Mouse (Mus musculus): Measurements from ENCODE around the gene 2510039O18Rik.

2510039O18Rik gene

DNA sequence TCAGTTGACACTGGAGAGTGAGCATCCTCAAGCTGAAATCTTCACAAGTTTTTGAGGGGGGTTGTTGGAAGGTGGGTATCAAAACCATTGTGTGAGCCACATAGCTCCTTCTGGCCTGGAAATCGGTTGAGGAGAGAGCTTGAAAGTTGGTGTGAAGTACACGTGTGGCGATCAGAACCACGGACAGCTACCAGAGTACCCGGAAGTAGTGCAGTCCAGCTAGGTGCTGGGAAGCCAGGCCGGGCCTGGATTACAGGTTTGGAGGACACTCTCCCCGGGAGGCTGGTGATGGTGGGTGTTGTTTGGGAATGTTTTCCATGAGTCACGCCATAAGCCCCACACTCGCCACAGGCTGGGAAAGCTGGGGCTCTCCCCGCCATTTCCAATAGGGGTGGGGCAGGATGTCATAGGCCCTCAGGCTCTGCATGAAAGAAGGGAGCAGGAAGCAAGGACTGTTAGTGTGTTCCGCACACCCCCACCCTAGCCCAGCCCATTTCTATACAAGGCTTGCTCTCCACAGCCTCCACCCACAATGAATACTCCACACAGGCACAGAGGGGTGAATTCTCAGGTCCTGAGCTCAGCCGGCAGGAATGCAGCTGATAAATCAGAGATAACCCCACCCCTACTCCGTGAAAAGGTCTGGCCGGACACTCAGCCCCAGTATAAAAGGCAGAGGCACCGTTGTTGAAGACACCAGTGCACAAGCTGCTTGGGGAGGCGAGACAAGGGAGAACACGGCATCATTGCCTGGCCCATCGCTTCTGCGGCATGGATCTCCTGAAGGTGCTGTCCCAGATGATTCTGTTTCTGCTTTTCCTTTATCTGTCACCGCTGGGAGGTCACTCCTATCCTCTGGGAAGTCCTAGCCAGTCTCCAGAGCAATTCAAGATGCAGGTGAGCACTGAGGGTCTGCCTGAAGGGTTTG is 44.8 kb downstream of the 2510039O18Rik start, which contains the start of gene Nppb:
Nppb (plus strand) TSS at position 584 of the 928 bp plus-strand sequence.
- no peak for DNase-seq (ENCODE audit: low read depth, low spot score)

DNA sequence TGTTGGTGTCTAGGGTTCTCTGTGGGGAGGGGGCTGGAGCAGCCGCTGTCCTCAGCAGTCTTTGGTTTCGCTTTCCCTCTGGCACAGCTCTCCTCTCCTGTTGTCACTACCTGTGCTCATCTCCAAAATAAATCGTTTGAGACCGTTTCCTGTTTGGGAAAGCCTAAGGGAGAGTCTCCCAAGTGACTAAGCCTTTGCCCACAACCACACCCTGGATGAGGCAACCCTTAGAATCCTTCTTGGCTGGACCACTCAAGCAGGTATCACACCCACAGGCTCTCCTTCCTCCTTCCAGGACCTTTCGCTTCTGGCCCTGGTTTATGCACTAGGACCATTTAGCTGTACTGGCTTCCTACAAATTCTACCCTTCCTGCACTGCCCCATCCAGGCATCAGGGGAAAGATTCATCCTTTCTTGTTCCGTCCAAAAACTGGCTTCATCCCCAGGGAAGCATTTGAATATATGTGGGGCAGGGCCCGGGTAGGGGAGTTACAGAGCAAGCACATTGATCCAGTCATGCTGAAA is 52.9 kb downstream of the 2510039O18Rik start:
- no peak for DNase-seq (ENCODE audit: low read depth, low spot score)

GRCm38 (mm10) chr4:147995311-147995710 is 54.6 kb downstream of the 2510039O18Rik start:
- no peak for DNase-seq (ENCODE audit: low read depth, low spot score)
